Mouse (Mus musculus) intestine, postnatal 0 days (tissue): ENCODE measurements around the gene Slc25a26. TPM values are rescaled to one million over a fixed set of nuclear protein-coding genes. Genes with fewer than 3 reads are reported as not detected.
"Not testable (repeated sequence)": the region's sequence is repeated elsewhere in the genome, so short reads cannot be mapped to it uniquely, and the experiment has no call there.

Source experiments
- ATAC-seq: fragments of 200-750 bp; cut with Nextera tagmentation; 2 replicates; pipeline ENCODE4 v1.8.0; 2017; ENCODE audit warnings: mild to moderate bottlenecking, moderate TSS enrichment, moderate library complexity
- H3K27ac ChIP-seq: fragments of 300-500 bp; sonication (generic); 2 replicates; pipeline ENCODE4 v1.5.1; 2014; ENCODE audit warnings: mild to moderate bottlenecking, low read depth, low read length, moderate library complexity
- H3K27me3 ChIP-seq: fragments of 300-500 bp; sonication (generic); replicated peaks from 2 replicates; pipeline ENCODE4 v1.6.1; 2014; ENCODE audit warnings: low read length, mixed read lengths; ENCODE audit not compliant: control insufficient read depth, insufficient read depth
- H3K36me3 ChIP-seq: fragments of 300-500 bp; sonication (generic); 2 replicates; pipeline ENCODE4 v1.6.1; 2014; ENCODE audit warnings: mild to moderate bottlenecking, moderate library complexity; ENCODE audit not compliant: control insufficient read depth, insufficient read depth
- H3K4me1 ChIP-seq: fragments of 300-500 bp; sonication (generic); replicated peaks from 2 replicates; pipeline ENCODE4 v1.6.1; 2014; ENCODE audit warnings: antibody characterized with exemption, low read length, mixed read lengths; ENCODE audit not compliant: control insufficient read depth, insufficient read depth
- H3K4me2 ChIP-seq: fragments of 300-500 bp; sonication (generic); replicated peaks from 2 replicates; pipeline ENCODE4 v1.6.1; 2014; ENCODE audit warnings: low read depth, mild to moderate bottlenecking, moderate library complexity
- H3K4me3 ChIP-seq: fragments of 300-500 bp; sonication (generic); 2 replicates; pipeline ENCODE4 v1.5.1; 2014; ENCODE audit warnings: low read depth, low read length
- H3K9ac ChIP-seq: fragments of 300-500 bp; sonication (generic); 2 replicates; pipeline ENCODE4 v1.6.1; 2014; ENCODE audit warnings: mild to moderate bottlenecking, low read depth, low read length
- H3K9me3 ChIP-seq: fragments of 300-500 bp; sonication (generic); 2 replicates; pipeline ENCODE4 v1.6.1; 2016; ENCODE audit warnings: mixed run types; ENCODE audit not compliant: control insufficient read depth
- CTCF ChIP-seq: sonication (generic); IDR thresholded peaks from 2 replicates; pipeline ENCODE4 v1.5.1; 2016; ENCODE audit warnings: low read depth, mild to moderate bottlenecking, control low read depth, antibody characterized with exemption, moderate library complexity
- WGBS: fragments of 180-500 bp; shearing (Covaris S2); extraction: QIAGEN DNeasy Blood & Tissue Kit; methylation state at CpG from one replicate; pipeline ENCODE4 v1.1.7; 2014; 5-methylcytosine and 5-hydroxymethylcytosine counted together
- polyA plus RNA-seq: library from polyadenylated mRNA; unstranded; fragments of >200 nt; fragmentation: Nextera tagmentation; extraction: Ambion mirVana; gene quantifications from 2 replicates; pipeline ENCODE4 v1.2.1, GENCODE M21; 2015

Gene Slc25a26
- polyA plus RNA-seq, 1 experiment from 2014 or later, result 6.1 TPM

DNA sequence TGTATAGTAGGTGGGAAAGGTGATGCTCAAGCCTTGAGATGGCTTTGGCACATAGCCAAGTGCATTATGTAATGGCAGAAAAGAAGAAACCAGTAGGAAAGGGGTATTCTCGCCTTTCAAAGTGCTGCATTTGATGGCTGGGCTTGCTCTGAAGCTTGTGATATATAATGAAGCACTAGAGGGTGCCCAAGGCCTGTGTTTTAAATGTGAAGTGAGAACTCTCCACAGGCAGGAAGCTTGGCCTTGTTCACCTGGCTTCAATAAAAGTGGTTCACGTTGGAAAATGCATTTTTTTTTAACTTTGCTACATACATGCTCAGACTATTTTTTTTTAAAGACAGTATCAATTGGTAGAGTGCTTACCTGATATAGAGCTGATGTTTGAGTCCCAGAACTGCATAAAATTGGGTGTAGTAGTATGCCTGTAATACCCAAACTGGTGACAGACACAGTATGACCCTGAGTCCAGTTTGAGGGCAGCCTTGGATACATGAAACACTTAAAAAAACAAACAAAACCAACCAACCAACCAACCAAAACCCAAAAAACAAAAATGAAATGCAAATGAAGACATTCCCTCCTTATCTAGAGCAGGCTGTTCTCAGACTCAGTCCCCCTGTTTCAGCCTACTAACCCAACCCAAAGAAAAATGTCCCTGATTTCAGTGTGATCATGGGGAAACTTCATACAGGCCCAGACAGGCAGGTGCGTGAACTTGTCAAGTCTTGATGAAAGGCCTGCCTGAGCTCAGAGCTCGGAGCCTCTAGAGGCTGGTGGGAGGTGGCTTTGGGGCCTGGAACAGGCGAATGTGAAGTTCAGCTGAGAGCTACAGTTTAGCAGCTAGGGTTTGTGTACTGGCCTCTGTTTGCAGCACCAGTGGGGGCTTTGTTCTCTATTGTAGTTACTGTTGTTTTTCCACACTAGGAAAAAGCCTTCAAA, 44.0 kb downstream of the Slc25a26 start:
- TF ChIP-seq CTCF, result peak; percentile 78
- Histone ChIP-seq H3K36me3 (no peaks in the 10 kb centered on the region), H3K4me1 (no peaks in the 10 kb centered on the region), H3K9ac (no peak overlapping the region), H3K27ac (no peak overlapping the region), H3K27me3 (no peaks in the 10 kb centered on the region), H3K4me3 (no peak overlapping the region), H3K4me2 (no peak overlapping the region), H3K9me3 (no peaks in the 10 kb centered on the region)
- no peak for ATAC-seq
- WGBS, result 55% methylated on average over 5 of the region's 5 CpGs

DNA sequence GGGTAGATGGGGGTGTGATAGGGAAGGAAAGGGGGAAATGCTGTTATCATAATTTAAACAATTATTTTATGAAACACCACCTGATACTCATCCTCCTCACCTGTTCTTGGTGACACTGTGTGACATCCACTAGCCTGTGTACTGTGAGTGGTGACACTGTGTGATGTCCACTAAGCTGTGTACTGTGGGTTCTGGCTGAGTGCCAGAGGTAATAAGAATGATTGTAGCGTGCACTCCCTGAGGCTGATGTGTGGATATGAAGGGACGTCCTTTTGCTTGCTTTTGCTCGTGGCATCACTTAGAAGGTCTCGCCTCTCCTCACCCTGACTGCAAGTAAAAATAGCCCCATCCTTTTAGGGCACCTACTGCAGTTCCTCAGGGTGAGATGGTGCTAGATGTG, 47.1 kb downstream of the Slc25a26 start:
- Histone ChIP-seq H3K4me2 (no peak overlapping the region), H3K4me1 (no peaks in the 10 kb centered on the region), H3K9ac (no peak overlapping the region), H3K9me3 (no peaks in the 10 kb centered on the region), H3K4me3 (no peak overlapping the region), H3K36me3 (no peaks in the 10 kb centered on the region), H3K27me3 (no peaks in the 10 kb centered on the region), H3K27ac (no peak overlapping the region)
- ATAC-seq, result no peak
- TF ChIP-seq CTCF, result no peak
- WGBS, result 40% methylated on average over 4 of the region's 4 CpGs

DNA sequence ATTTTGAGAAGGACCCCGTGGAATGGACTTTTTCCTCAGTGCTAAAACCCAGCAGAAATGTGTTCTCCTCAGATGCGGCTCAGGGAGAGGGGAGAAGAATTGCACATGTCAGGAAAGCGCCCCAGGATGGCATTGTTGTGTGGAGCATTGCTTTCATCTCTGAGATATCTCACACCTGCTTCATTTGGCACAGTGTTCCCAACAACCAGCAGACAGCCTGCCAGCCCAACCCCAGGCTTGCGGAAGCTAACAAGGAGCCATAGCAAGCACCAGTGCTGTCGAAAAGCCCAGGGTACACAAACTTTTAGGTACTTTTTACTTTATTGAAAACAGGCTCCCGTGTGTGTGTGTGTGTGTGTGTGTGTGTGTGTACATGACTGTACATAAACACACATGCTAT, 50.2 kb downstream of the Slc25a26 start:
- Histone ChIP-seq H3K4me3 (no peak overlapping the region), H3K27me3 (no peaks in the 10 kb centered on the region), H3K9me3 (no peaks in the 10 kb centered on the region), H3K36me3 (no peaks in the 10 kb centered on the region), H3K27ac (no peak overlapping the region), H3K4me1 (no peaks in the 10 kb centered on the region), H3K4me2 (no peak overlapping the region), H3K9ac (no peak overlapping the region)
- ATAC-seq, result no peak
- WGBS, result 82% methylated on average over 6 of the region's 6 CpGs
- TF ChIP-seq CTCF, result no peak

DNA sequence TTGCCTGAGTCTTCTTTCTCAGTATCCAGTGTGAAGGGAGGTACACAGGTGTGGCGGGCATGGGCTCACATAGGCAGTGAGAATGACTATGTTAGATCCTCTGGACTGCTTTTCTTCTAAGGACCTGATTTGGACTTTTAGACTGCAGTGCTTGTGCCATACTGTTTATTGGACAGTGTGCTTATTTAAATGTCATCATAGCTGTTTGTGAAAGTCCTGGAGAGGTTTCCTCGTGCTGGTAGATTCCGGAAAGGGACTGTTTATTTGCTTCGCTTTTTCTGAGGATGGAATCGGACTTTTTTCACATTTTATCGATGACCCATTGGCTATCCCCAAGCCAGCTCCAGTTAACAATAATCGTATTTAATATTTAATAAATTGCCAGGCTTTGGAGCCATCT, 50.7 kb downstream of the Slc25a26 start:
- no peak overlapping the region for H3K9ac ChIP-seq
- H3K4me2 ChIP-seq, result no peak overlapping the region
- no peak overlapping the region for H3K27ac ChIP-seq
- H3K4me3 ChIP-seq, result no peak overlapping the region
- WGBS, result 83% methylated on average over 7 of the region's 7 CpGs
- TF ChIP-seq CTCF, result no peak
- no peak for ATAC-seq
- no peaks in the 10 kb centered on the region for H3K9me3 ChIP-seq
- H3K4me1 ChIP-seq, result no peaks in the 10 kb centered on the region
- no peaks in the 10 kb centered on the region for H3K36me3 ChIP-seq
- no peaks in the 10 kb centered on the region for H3K27me3 ChIP-seq

DNA sequence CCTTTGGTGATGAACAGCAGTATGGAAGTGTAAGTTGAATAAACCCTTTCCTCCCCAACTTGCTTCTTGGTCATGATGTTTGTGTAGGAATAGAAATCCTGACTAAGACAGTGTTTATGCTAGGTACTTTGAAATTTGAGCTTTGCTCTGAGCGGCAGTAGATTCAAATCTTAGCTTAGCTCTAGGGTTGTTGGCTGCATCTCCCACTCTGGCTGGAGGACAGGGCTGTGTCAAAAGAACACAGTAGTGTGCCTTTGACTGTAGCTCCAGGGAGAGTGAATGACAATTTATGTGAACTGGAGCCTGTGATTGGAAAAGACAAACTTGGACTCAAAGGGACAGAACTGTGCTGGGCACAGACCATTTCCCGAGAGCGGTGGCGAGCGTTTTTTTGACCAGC, 53.0 kb downstream of the Slc25a26 start:
- H3K9ac ChIP-seq, result no peak overlapping the region
- H3K4me1 ChIP-seq, result no peaks in the 10 kb centered on the region
- 90% methylated on average over 5 of the region's 5 CpGs for WGBS
- H3K27ac ChIP-seq, result no peak overlapping the region
- H3K9me3 ChIP-seq, result no peaks in the 10 kb centered on the region
- no peak overlapping the region for H3K4me3 ChIP-seq
- no peak for ATAC-seq
- no peak for TF ChIP-seq CTCF
- H3K4me2 ChIP-seq, result no peak overlapping the region
- no peaks in the 10 kb centered on the region for H3K27me3 ChIP-seq
- H3K36me3 ChIP-seq, result no peaks in the 10 kb centered on the region

DNA sequence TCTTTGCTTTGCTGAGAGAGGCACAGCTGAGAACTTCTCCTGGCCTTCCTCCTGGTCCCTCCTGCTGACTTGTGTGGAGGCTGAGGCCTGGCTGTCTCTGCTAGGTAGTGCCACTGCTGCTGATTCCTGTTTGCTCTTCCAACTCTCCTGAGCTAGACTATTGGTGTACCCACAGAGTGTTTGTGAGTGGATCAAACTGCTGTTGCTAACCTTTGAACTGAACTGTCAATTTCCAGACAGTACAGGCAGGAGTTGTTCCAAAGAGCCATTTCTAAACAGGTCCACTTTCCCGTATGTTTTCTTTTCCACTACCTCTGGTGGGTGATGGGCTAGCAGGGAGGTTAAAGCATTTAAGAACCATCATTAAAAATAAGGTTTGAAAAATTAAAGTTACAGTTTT, 58.5 kb downstream of the Slc25a26 start:
- not testable (repeated sequence) for H3K4me2 ChIP-seq, H3K36me3 ChIP-seq, ATAC-seq, H3K9me3 ChIP-seq, H3K4me1 ChIP-seq, H3K4me3 ChIP-seq, H3K9ac ChIP-seq, H3K27ac ChIP-seq, H3K27me3 ChIP-seq
- 84% methylated on average over 1 of the region's 1 CpGs for WGBS
